Mouse (Mus musculus): ENCODE results near the gene AC153137.1. TPM values are rescaled to one million over a fixed set of nuclear protein-coding genes. Genes with fewer than 3 reads are reported as not detected.

AC153137.1 gene
- polyA plus RNA-seq, 1 experiment from 2014 or later: not detected

DNA sequence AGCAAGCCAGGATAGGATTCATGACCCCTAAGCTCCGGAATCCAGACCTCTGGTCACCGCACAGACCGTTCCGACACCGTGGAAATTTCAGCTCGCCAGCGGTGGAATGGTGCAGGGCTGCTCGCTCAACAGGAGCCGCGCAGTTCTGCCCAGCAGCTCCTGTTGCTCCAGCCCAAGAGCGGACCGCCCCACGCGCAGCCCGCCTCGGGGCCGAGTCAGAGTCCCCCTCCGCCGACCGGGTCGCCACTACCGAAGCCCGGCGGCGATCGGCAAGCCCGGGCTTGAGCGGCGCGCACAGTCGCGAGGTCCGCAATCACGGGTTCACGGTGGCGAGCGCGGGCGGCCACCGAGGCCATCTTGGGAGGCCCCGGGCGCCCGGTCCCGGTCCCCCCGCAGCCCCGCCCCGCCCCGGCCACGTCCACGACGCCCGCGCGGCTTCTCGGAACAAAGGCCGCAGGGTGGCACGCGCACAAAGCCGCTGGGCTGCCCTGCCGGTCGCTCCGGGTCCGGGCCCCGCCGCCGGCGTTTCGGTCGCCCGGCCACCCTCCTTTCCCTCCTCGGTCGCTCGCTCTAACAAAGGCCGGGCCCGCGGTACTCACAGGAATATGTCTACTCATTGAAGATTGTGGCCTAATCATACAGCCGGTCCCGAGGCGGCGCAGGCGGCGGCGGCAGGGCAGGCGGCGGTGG, 28.7 kb downstream of the AC153137.1 start:
- Histone ChIP-seq H3K36me3 (ENCODE audit: insufficient read depth, low read length) (peaks cover 15% of the 10 kb centered on the region), H3K27me3 (ENCODE audit: insufficient read depth, low read length) (no peaks in the 10 kb centered on the region), H3K9me3 (ENCODE audit: low read length) (no peaks in the 10 kb centered on the region), H3K4me1 (ENCODE audit: insufficient read depth, low read length) (peaks cover 15% of the 10 kb centered on the region), H3K4me2 (replicated peaks; ENCODE audit: low read depth, low read length) (peak overlapping the region; percentile 62), H3K4me3 (ENCODE audit: low read length) (peak overlapping the region; percentile 90), H3K27ac (ENCODE audit: low read length) (peak overlapping the region; percentile 100), H3K9ac (replicated peaks; ENCODE audit: low read length) (peak overlapping the region; percentile 98)
- peak; percentile 78 for ATAC-seq (ENCODE audit: low FRiP score, low TSS enrichment)
- WGBS: under 1% methylated on average over 76 of the region's 85 CpGs

DNA sequence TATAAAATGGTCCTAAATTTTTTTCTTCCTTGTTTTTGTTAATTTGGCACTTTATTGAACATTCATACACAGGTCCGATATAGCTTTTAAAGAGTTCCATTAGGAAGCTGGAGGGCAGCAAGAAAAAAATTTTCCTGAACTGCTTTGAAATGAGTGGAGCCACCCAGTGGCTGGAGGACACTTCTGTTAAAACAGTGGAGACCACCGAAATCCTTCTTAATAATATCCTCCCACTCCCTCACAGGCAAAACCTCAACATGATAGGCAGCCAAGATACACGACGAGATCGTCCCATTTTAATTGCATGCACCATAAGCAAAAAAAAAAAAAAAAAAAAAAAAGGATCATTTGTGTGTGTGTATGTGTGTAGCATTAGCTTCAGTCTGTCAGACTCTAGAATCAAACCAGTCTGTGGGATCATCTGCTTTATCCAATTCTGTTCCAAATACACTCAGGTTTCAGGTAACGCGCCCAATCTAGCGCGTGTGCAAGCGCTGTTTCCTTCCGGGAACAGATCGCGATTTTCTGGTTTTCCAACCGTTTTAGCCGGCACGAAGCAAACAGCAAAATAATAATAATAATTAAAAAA, 29.3 kb downstream of the AC153137.1 start:
- Histone ChIP-seq H3K9me3 (ENCODE audit: low read length) (no peaks in the 10 kb centered on the region), H3K36me3 (ENCODE audit: insufficient read depth, low read length) (peaks cover 21% of the 10 kb centered on the region), H3K9ac (replicated peaks; ENCODE audit: low read length) (peak overlapping the region; percentile 98), H3K27me3 (ENCODE audit: insufficient read depth, low read length) (no peaks in the 10 kb centered on the region), H3K4me3 (ENCODE audit: low read length) (peak overlapping the region; percentile 90), H3K27ac (ENCODE audit: low read length) (peak overlapping the region; percentile 100), H3K4me1 (ENCODE audit: insufficient read depth, low read length) (peaks cover 15% of the 10 kb centered on the region), H3K4me2 (replicated peaks; ENCODE audit: low read depth, low read length) (peak overlapping the region; percentile 62)
- WGBS: under 1% methylated on average over 16 of the region's 16 CpGs
- ATAC-seq (ENCODE audit: low FRiP score, low TSS enrichment): no peak

DNA sequence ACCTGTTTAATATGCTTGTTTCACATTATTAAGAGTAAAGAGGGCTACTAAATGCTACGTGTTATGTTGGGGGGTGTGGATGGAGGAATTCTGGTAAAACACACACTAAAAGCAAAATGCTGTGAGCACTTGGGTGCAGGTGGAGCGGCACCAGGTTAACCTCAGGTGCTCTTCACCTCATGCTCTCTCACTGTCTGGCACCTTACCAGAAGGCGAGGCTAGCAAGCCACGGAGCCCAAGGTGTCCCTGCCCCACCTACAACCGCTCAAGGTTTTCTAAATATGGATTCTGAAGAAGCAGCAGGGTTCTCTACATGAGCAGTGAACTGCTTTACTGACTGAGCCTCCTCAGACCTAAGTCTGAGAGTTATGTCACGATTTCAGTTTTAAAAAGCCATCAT, 32.6 kb downstream of the AC153137.1 start:
- Histone ChIP-seq H3K9me3 (ENCODE audit: low read length) (no peaks in the 10 kb centered on the region), H3K27ac (ENCODE audit: low read length) (no peak overlapping the region), H3K4me1 (ENCODE audit: insufficient read depth, low read length) (peaks cover 7% of the 10 kb centered on the region; the same call in 1 of the 2 replicates), H3K4me2 (replicated peaks; ENCODE audit: low read depth, low read length) (no peak overlapping the region), H3K27me3 (ENCODE audit: insufficient read depth, low read length) (no peaks in the 10 kb centered on the region), H3K4me3 (ENCODE audit: low read length) (no peak overlapping the region), H3K36me3 (ENCODE audit: insufficient read depth, low read length) (peaks cover 31% of the 10 kb centered on the region), H3K9ac (replicated peaks; ENCODE audit: low read length) (no peak overlapping the region)
- no peak for ATAC-seq (ENCODE audit: low FRiP score, low TSS enrichment)
- WGBS: 95% methylated on average over 6 of the region's 6 CpGs

DNA sequence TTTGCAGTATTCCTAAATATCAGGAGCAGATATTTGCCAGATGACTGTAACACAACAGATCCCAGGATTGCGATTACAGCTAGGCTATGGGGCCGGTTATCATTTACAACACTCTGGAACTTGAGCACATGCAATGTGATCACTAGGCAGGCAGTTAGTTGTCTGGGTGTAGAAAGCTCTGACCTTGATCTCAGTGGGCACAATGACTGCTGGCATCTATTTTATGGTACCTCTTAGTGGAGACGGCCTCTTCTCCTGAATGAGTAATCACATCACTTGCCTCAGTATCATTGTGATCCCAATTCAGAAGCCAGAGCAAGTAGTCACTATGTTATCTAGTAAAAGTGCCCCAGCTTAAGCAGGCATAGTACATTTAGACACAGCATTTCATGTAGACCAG, 37.2 kb downstream of the AC153137.1 start:
- ATAC-seq (ENCODE audit: low FRiP score, low TSS enrichment): no peak
- Histone ChIP-seq H3K27me3 (ENCODE audit: insufficient read depth, low read length) (no peaks in the 10 kb centered on the region), H3K9me3 (ENCODE audit: low read length) (no peaks in the 10 kb centered on the region), H3K27ac (ENCODE audit: low read length) (no peak overlapping the region), H3K4me1 (ENCODE audit: insufficient read depth, low read length) (peaks cover 5% of the 10 kb centered on the region; the same call in 1 of the 2 replicates), H3K9ac (replicated peaks; ENCODE audit: low read length) (no peak overlapping the region), H3K4me2 (replicated peaks; ENCODE audit: low read depth, low read length) (no peak overlapping the region), H3K4me3 (ENCODE audit: low read length) (no peak overlapping the region), H3K36me3 (ENCODE audit: insufficient read depth, low read length) (peaks cover 29% of the 10 kb centered on the region)
- WGBS: 66% methylated on average over 3 of the region's 3 CpGs

DNA sequence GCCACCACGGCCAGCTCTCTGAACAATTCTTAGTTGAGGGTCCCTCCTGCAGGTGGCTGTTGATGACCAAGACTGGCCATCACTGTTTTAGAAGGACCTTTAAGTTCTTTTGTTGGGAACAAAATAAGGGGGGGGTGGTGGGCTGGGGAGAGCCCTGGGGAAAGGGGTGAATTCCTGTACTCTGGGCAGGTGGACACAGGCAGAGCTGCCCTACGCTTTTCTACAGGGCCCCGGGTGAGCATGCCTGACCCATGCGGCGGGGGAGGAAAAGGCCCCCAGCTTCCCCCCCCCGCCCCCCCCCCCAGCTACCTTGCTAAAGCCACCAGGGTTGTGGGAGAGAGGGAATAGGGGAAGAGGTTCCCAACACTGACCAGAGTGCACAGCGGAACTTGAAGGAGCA, 39.4 kb downstream of the AC153137.1 start:
- Histone ChIP-seq H3K27me3 (ENCODE audit: insufficient read depth, low read length) (no peaks in the 10 kb centered on the region), H3K4me2 (replicated peaks; ENCODE audit: low read depth, low read length) (no peak overlapping the region), H3K36me3 (ENCODE audit: insufficient read depth, low read length) (peaks cover 9% of the 10 kb centered on the region), H3K4me1 (ENCODE audit: insufficient read depth, low read length) (peaks cover 5% of the 10 kb centered on the region; the same call in 1 of the 2 replicates), H3K27ac (ENCODE audit: low read length) (no peak overlapping the region), H3K9ac (replicated peaks; ENCODE audit: low read length) (no peak overlapping the region), H3K9me3 (ENCODE audit: low read length) (no peaks in the 10 kb centered on the region), H3K4me3 (ENCODE audit: low read length) (no peak overlapping the region)
- no peak for ATAC-seq (ENCODE audit: low FRiP score, low TSS enrichment)
- 91% methylated on average over 6 of the region's 7 CpGs for WGBS

DNA sequence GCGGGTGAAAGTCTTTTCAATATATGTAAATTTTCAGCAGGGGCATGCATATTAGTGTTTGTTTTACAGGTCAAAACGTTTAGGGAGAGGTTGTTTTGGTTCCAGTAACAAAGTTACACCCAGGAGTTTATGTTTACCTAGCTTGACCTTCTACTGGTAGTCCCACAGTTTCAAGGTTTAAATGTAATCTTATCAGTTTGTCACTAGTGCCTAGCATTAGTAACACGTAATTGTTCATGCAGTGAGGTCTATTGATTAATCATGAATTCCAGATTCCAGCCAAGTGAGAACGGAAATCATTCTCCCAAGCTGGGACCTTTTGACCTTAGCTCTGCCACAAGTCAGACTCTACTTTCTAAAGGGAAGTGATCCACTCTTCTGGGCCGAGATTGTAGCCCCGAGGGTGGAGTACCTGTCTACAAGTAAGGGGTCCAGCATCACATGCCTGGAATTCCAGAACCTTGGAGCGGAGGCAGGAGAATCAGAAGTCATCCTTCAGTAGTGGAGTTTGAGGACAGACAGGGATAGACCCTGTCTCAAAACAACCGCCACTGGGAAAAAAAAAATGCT, 40.3 kb downstream of the AC153137.1 start:
- H3K9ac ChIP-seq (replicated peaks; ENCODE audit: low read length): no peak overlapping the region
- no peaks in the 10 kb centered on the region for H3K27me3 ChIP-seq (ENCODE audit: insufficient read depth, low read length)
- no peak for ATAC-seq (ENCODE audit: low FRiP score, low TSS enrichment)
- no peak overlapping the region for H3K4me2 ChIP-seq (replicated peaks; ENCODE audit: low read depth, low read length)
- H3K4me1 ChIP-seq (ENCODE audit: insufficient read depth, low read length): peaks cover 5% of the 10 kb centered on the region; the same call in 1 of the 2 replicates
- WGBS: 52% methylated on average over 8 of the region's 8 CpGs
- peaks cover 5% of the 10 kb centered on the region; the same call in 1 of the 2 replicates for H3K36me3 ChIP-seq (ENCODE audit: insufficient read depth, low read length)
- H3K4me3 ChIP-seq (ENCODE audit: low read length): no peak overlapping the region
- H3K27ac ChIP-seq (ENCODE audit: low read length): no peak overlapping the region
- H3K9me3 ChIP-seq (ENCODE audit: low read length): no peaks in the 10 kb centered on the region

DNA sequence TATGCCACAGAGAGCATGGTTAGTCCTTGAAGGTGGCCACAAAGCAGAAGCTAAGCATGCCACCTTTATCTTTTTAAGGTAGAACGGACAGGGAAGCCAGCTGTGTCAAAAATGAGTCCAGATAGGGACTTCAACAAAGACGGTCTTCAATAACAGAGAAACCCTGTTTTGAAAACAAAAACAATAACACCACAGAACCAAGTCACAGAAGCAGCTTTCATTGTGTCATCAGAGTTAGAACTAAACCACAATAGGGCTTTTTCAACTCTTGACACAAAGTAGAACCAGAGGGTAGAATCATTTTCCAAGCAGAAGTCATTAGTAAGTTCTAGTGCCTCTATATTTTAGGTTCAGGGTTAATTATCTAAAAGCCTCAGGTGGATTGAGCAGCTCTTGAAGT, 41.3 kb downstream of the AC153137.1 start:
- H3K27ac ChIP-seq (ENCODE audit: low read length): no peak overlapping the region
- peaks cover 5% of the 10 kb centered on the region; the same call in 1 of the 2 replicates for H3K36me3 ChIP-seq (ENCODE audit: insufficient read depth, low read length)
- H3K9me3 ChIP-seq (ENCODE audit: low read length): no peaks in the 10 kb centered on the region
- ATAC-seq (ENCODE audit: low FRiP score, low TSS enrichment): no peak
- H3K4me2 ChIP-seq (replicated peaks; ENCODE audit: low read depth, low read length): no peak overlapping the region
- no peak overlapping the region for H3K9ac ChIP-seq (replicated peaks; ENCODE audit: low read length)
- H3K27me3 ChIP-seq (ENCODE audit: insufficient read depth, low read length): no peaks in the 10 kb centered on the region
- H3K4me3 ChIP-seq (ENCODE audit: low read length): no peak overlapping the region
- 87% methylated on average over 2 of the region's 2 CpGs for WGBS
- peaks cover 5% of the 10 kb centered on the region; the same call in 1 of the 2 replicates for H3K4me1 ChIP-seq (ENCODE audit: insufficient read depth, low read length)

DNA sequence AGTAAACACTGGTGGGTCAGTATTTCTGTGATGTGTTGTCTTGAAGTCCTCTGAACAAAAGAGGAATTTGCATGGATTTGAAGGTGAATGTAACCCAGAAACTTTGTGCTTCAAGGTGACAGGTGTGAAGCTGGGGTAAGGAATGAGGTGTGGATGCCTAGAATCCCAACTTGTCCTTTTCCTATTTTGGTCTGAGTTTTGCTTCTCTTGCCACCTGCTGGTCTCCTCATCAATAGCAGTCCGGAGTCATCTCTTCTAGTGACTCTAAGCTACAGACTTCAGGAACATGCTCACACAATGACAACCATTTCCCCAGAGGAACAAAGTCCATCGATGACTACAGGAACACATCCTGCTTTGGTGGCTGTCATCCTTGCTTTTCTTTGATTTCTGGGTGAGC, 46.9 kb downstream of the AC153137.1 start:
- Histone ChIP-seq H3K36me3 (ENCODE audit: insufficient read depth, low read length) (no peaks in the 10 kb centered on the region), H3K9ac (replicated peaks; ENCODE audit: low read length) (no peak overlapping the region), H3K4me2 (replicated peaks; ENCODE audit: low read depth, low read length) (no peak overlapping the region), H3K27me3 (ENCODE audit: insufficient read depth, low read length) (no peaks in the 10 kb centered on the region), H3K4me1 (ENCODE audit: insufficient read depth, low read length) (no peaks in the 10 kb centered on the region), H3K4me3 (ENCODE audit: low read length) (no peak overlapping the region), H3K27ac (ENCODE audit: low read length) (no peak overlapping the region), H3K9me3 (ENCODE audit: low read length) (no peaks in the 10 kb centered on the region)
- 77% methylated on average over 2 of the region's 2 CpGs for WGBS
- ATAC-seq (ENCODE audit: low FRiP score, low TSS enrichment): no peak

DNA sequence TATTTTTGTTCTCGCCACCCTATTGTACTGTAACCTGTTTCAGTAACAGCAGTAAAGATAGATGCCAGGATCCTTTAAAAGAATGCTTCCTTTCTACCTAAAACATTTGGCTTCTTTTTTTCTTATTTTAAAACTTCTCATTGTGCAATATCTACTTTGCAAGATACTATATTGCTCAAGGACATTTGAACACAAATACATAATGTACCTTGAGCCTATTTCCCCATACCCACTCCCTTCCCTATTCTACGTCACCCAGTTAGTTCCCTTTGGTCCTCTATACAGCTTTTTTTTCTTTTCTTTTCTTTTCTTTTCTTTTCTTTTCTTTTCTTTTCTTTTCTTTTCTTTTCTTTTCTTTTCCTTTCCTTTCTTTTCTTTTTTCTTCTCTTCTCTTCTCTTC, 47.6 kb downstream of the AC153137.1 start:
- Histone ChIP-seq H3K4me2 (replicated peaks; ENCODE audit: low read depth, low read length) (no peak overlapping the region), H3K36me3 (ENCODE audit: insufficient read depth, low read length) (no peaks in the 10 kb centered on the region), H3K9ac (replicated peaks; ENCODE audit: low read length) (no peak overlapping the region), H3K4me1 (ENCODE audit: insufficient read depth, low read length) (no peaks in the 10 kb centered on the region), H3K9me3 (ENCODE audit: low read length) (no peaks in the 10 kb centered on the region), H3K27me3 (ENCODE audit: insufficient read depth, low read length) (no peaks in the 10 kb centered on the region), H3K4me3 (ENCODE audit: low read length) (no peak overlapping the region), H3K27ac (ENCODE audit: low read length) (no peak overlapping the region)
- ATAC-seq (ENCODE audit: low FRiP score, low TSS enrichment): no peak
- 87% methylated on average over 2 of the region's 2 CpGs for WGBS

All from kidney, embryonic 16.5 days (tissue).